Mouse (Mus musculus) ES-Bruce4 (cell line): ENCODE measurements around the gene Xntrpc.

Experiments
- CTCF ChIP-seq: IDR thresholded peaks from one replicate; pipeline ENCODE4 v1.8.1; 2011; ENCODE audit warnings: low read depth, low read length
- EP300 ChIP-seq: IDR thresholded peaks from 2 replicates; pipeline ENCODE4 v1.6.1; 2011; ENCODE audit warnings: low read depth, low read length; ENCODE audit not compliant: insufficient read depth
- POLR2A ChIP-seq: IDR thresholded peaks from one replicate; pipeline ENCODE4 v1.8.1; 2011; ENCODE audit warnings: low read length; ENCODE audit not compliant: insufficient read depth

DNA sequence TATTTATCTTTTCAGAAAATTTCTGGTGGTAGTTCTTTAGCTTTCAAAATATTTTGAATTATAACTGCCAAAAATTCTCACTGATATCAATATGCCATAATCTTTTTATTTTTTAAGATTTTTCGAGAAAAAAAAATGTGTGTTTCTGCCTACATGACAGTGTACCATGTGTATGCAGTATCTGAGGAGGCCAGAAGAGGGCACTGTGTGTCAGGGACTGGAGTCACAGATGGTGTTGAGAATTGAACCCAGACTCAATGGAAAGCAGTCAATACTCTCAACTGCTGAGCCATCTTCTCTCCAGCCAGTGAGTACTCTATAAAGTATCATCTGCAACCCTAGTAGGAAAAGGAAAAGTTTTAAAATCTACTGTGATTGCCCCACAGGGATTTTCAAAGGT is 72.0 kb downstream of the Xntrpc start:
- peak; percentile 13 for TF ChIP-seq CTCF
- no peak for TF ChIP-seq POLR2A
- no peak for TF ChIP-seq EP300
